Mouse (Mus musculus) CD4-positive naive resting alpha-beta T cell, adult 76 days (primary cell): ENCODE results near the gene Zfp398. TPM values are rescaled to one million over a fixed set of nuclear protein-coding genes. Genes with fewer than 3 reads are reported as not detected.

ENCODE experiments used
- total RNA-seq: library from RNA; stranded (reverse); gene quantifications from one replicate; pipeline ENCODE4 v1.2.4, GENCODE M21; 2023

Gene Zfp398
- total RNA-seq = 37.3 TPM

DNA sequence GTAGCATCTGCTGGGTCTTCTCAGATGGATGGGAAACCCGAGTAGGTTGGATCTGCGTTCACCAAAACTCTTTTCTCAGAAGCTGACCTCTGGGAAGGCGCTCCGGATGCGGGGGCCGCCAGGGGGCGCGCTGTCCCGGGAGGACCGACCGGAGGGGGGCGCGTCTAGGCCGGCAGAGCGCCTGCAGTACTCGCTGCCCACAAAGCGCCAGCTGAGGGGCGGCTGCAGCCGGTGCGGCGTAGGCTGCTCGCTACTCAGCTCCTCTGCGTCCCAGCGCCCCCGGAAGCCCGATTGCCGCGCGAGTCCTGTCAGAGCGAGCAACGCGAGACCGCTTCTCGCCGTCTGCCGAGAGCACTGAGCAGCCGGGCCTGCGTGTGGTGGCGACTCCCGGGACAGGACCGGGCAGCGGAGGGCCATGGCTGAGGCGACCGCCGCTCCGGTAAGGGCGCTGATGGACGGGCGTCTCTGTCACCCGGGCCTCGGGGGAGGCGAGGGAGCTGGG, at the start of gene Zfp398:
Gene Zfp398, plus strand, starts transcription at position 180 of the 502 bp plus-strand sequence.

GRCm38 (mm10) chr6:47813257-47813878, 22.1 kb upstream of the Zfp398 start, which contains the start of gene Pdia4:
Gene Pdia4, minus strand, starts transcription at chr6:47813430.

DNA sequence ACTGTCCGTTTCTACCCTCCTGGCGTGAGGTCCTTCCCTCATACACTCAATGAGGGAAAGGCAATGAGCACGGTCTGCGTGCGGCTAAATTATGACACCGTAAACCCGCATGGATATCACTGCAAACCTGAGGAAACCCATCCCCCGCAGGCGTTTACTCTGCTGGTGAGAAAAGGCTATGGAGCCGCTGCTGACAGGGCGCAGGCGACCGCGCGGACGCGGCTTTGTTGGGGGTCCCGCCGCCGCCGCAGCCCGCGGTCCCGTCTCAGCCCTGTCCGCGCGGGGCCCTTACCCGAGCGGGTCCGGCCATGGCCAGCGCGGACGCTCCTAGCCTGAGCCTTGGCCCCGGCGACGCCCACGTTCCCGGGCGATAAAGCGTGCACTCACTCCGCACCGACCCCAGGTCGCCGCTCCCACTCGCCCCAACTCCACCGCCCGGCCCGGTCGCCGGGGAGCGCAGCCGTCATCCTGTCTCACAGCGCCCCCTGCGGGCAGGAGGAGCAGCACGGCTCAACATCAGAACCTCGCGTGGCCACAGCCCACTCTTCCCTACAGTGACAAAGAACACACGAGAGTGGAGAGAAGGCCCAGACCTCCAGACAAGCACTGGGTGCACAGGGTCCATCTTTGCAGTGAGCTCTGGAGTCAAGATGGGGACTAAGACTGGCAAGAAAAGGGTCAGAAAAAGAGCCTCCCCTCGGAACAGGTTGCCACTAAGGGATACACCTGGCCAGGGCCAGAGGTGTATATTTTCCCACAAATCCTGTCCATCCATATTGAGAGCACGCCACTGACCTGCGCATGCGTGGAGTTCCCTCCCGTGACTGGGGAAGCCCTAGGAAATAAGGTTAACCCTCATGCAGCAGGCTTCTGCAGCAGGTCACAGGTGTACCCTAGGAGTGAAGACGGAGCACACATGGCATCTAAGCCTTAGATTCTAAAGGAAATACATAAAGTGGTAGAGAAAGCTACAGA, 5.1 kb upstream of the Zfp398 start, which contains the start of gene Zfp786:
Gene Zfp786, minus strand, starts transcription at position 764 of the 975 bp plus-strand sequence.

GRCm38 (mm10) chr6:47877058-47877457, 41.6 kb downstream of the Zfp398 start, which contains the start of gene Zfp282:
Gene Zfp282, plus strand, starts transcription at chr6:47877204.

GRCm38 (mm10) chr6:47920447-47921340, 85.2 kb downstream of the Zfp398 start, which contains the start of gene Zfp212:
Gene Zfp212, plus strand, starts transcription at chr6:47920476.

Other genes with a start within 250 kb of the Zfp398 start
- gene Ezh2, start 240.3 kb upstream of the Zfp398 start, total RNA-seq = 21.5 TPM
- 70.1 TPM for gene Pdia4, start 22.2 kb upstream of the Zfp398 start, total RNA-seq
- gene Zfp786, start 4.8 kb upstream of the Zfp398 start, total RNA-seq = not detected
- gene Zfp282, start 41.5 kb downstream of the Zfp398 start, total RNA-seq = 10.9 TPM
- 72.5 TPM for gene Zfp212, start 84.8 kb downstream of the Zfp398 start, total RNA-seq
- gene Zfp956, start 117.7 kb downstream of the Zfp398 start, total RNA-seq = 28.5 TPM
- gene Zfp777, start 213.2 kb downstream of the Zfp398 start, total RNA-seq = 49.1 TPM